Mouse (Mus musculus) embryo, embryonic 10.5 days (tissue): ENCODE data around the gene Phox2b.

Experiments
- DNase-seq: peaks from one replicate; pipeline ENCODE4 v3.0.0-alpha.2; 2015; ENCODE audit warnings: low spot score

The Phox2b gene

GRCm38 (mm10) chr5:67098733-67099323 is at the start of gene Phox2b:
Phox2b (minus strand) TSS chr5:67099301.
- peak; percentile 69 for DNase-seq

DNA sequence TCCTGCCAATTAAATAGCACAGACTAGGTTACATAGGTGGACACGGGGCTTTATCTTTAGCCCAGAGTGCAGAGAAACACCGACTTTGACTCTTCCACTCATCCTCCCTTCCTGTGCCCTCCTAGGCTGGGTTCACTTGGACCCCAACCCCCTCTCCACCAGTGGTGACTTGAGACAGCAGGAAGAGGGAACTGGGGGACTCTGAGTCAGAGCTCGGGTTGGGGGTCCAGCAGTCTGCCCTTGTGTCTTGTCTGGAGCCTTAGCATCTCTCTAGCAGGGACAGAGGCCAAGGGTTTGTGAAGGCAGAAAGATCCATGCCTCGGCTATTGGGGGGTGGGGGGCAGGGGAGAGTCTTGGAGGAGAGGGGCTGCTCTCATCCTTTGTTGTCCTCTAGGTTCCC is 43.5 kb upstream of the Phox2b start:
- DNase-seq, result no peak

GRCm38 (mm10) chr5:67139052-67140015 is 40.2 kb upstream of the Phox2b start:
- peak; percentile 62 for DNase-seq

GRCm38 (mm10) chr5:67138643-67139042 is 39.5 kb upstream of the Phox2b start:
- no peak for DNase-seq

GRCm38 (mm10) chr5:67134698-67135097 is 35.6 kb upstream of the Phox2b start:
- DNase-seq, result no peak

DNA sequence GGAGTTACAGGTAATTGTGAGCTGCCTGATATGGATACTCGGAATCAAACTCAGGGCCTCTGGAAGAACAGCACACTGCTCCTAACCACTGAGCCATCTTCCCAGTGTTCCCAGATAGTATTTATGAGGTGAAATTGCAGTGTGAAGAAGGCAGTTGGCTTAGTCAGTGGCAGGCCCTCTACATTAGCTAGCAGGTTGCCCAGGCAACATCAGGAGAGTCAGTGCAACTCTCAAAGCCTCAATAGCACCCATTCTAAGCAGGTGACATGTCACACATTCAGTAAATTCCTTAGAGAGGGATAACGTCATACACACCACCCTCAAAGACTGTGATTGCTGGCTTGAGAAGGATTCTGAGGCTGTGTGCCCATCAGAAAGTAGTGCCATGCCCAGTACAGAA is 32.6 kb upstream of the Phox2b start:
- no peak for DNase-seq

GRCm38 (mm10) chr5:67106261-67106660 is 7.2 kb upstream of the Phox2b start:
- DNase-seq, result no peak

DNA sequence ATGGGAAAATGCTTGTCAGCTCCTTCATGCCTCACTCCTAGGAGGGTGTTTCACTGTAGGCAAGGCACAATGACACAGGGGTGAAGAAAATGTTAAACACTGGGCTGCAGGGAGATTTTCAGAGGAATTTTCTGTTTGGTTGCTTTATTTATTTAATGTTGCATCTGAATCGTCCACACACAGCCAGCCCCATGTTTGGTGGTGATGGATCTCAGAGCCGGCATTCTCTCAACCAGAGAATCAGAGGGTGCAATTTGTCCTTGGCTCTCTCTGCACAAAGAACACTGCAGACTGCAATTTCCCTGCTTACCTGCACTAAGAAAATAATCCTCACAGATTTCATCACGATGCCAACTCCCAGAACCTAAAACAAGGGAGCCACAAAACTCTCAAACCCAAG is 3.9 kb upstream of the Phox2b start:
- DNase-seq, result no peak

DNA sequence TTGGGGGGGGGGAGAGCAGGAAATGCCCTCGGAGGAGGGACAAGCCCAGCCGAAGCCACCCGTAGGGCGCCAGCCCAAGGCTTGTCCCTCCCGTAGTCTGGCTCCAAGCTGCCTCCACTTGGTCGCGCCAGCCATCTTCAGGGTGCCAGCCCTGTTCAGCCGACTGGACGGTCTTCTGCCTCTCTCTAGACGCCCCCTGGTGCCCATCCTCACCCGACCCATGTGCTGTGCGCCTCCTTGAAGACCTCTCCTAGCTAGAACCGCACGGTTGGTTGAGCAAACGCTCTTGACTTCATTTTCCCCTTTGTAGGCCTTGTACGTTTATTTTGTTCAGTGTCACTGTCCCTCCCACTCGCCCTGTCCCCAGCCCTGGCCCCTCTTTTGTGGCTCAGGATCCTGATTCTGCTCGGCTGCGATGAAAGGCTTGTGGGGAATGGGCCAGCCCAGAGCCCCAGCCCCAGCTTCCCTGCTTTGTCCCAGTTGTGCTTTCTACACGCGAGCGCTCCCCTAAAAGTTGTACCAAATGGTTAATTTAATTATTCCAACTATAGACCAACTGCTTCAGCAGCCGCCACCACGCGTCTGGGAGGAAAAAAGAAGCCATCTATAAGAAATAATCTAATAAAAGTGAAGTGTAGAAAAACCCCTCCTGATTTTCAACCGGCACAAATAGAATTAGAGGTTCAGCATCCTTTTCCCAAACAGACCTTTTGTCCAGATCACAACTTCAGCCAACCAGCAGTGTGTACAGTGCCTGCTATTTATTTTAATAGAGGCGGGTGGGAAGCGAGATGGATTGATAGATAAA is 2.9 kb upstream of the Phox2b start:
- DNase-seq, result peak; percentile 77

- peak; percentile 36 for DNase-seq
Observed at GRCm38 (mm10) chr5:67101395-67101760, 2.3 kb upstream of the Phox2b start.

DNA sequence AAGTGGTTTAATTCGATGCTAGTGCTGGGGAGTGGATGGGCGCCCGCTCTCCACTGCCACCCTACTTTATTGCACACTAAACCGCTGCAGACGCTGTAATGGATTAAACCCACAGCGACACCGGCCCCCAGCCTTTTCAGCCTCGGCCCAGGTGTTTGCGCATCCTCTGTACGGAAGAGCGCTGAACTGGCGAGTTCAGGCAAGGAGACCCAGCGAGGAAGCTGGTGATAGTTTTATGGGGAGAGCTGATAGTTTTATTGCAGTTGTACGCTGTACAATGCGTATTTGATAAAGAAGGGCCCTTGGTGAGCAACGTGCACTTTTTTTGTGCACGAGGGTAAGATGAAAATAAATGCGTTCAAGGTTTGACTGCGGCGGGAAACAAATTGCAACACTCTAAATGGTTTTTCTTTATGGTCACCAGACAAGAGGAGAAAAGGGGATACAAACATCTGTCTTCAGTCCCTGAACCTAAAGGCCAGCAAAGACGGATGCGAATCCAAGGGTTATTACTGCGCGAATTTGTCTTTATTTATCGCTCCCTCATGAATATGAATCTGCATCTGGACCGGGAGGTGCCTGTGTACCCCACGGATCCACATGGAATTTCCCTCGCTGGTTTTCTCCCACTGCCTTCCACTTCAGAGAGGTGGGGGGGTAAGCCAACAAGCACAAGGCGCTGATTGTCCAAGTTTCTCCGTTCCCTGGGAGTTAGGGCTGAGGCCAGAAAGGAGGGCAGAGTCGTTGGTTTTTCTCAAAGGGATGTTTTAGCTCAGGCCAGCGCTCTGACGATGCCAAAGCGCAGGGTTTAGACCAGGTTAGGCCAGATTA is 1.7 kb upstream of the Phox2b start:
- DNase-seq, result peak; percentile 61

DNA sequence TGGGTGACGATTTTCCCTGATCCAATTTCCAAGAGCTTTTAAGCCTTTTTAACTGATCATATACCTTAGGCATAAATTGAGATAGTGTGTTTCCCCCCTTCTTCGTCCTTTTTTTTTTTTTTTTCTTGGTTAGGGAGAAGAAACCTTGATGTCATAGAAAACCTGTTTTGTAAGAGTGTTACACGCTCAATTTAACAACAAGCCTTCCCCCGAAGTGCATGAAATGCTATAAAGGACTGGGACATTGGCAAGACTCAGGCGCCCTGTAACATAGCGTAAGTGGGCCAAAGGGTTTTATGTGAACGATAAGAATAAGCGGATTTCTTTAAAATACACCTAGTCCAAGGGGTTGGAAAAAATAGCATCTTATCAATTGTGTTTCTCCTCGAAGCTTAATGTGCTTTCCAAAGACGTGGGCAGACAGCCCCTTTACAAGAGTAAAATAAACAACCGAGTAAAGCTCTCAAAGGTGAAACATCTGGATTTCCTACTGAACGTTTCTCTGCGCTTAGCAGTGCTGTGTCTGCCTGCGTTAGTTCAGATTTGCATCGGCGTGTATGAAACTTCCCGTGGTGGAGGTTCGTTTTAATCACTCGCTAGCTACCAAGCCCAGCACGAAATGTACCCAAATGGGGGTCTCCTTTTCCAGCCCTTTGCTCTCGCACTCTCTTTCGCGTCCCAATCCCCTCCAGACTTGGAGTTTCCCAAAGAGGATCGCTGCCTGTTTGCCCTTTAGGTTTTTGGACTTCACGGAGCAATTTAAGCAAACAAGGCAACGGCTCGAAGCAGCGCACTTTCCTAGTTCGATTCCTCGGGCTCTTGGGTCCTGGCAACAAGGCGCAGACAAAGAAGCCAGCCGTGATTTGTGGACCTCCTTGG is 531 bp upstream of the Phox2b start:
- DNase-seq, result peak; percentile 75

DNA sequence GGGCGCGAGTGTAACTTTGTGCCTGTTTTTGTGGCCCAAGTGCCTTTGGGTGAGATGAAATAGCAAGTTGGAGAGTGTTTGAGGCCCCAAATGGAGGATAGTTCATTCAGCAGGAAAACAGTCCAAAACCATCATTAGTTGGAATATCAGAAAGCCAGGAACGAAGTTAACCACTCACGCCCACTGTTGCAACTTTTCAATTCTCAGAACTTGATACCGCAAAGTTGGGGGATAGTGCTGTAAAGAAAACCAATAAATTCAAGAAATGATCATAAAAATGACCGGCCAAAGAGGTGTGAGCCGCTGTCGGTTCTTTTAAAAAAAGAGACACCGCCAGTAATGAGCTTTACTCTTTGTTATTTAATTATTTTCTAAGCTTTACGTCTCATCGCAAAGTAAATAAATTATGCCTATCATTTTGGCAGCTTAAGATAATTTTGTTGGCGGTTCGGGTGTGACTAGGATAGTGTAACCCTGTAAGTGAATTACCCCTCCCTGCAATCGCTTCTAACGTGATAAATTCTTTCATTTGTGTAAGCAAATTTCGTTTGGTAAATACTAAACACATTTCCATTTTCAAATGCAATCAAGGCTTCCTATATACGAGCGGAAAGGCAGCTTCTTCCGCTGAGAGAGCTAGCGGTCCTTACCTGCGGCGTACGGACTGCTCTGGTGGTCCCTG is 909 bp downstream of the Phox2b start:
- DNase-seq, result peak; percentile 46

- peak; percentile 56 for DNase-seq
Observed at GRCm38 (mm10) chr5:67097106-67098050, 1.7 kb downstream of the Phox2b start.

DNA sequence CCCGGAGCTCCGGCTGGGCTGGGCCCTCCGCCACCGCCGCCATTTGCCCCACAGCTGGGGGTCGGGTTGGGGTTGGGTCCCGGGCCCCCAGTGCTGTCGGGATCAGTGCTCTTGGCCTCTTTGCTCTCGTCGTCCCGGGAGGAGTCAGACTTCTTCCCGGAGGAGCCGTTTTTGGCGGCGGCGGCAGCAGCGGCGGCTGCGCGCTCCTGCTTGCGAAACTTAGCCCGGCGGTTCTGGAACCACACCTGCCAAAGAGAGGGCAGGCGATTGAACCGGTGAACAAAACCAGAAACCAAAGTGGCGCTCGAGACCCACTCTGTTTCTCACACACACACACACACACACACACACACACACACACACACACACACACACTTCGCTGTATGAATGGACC is 2.7 kb downstream of the Phox2b start:
- DNase-seq, result peak; percentile 60

GRCm38 (mm10) chr5:67095651-67096377 is 3.3 kb downstream of the Phox2b start:
- DNase-seq, result peak; percentile 49

DNA sequence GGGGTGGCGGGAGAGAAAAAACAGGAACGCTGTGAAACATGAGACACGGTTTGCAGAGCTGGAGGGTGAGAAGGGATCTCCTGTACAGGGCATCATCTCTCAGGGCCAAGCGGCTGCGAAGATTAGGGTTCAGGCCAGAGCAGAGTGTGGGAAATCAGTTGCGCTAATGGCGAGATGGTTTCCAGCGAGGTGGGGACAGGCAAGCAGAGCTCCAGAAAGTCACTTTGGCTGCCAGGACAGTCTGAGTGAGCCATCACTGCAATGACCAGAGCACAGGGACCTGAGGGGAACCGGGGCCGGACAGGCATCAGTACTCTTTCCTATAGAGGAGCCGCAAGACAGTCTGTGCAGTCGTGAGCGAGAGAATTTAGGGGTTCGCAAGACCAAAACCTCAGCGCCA is 3.9 kb downstream of the Phox2b start:
- DNase-seq, result no peak

DNA sequence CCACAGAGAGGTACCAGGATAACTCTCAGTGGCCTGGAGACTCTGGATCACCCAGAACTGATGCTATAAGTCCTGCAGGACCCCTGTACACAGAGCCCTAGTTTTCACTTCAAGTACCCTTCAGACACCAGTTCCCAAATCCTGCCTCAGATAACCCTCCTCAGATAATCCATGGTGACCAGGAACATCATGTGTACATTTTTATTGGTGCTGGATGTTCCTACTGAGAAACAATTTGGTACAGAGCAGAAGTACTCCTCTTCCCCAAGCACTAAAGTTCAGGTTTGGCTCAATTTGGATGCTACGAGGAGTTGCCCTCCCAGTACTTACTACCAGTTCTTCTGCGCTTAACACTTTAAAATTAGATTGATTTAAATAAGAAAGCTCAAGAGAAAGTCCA is 5.1 kb downstream of the Phox2b start:
- DNase-seq, result peak; percentile 24
